Mouse (Mus musculus) kidney, embryonic 14.5 days (tissue): Measurements from ENCODE around the gene Creg2. TPM values are rescaled to one million over a fixed set of nuclear protein-coding genes. Genes with fewer than 3 reads are reported as not detected.

Source experiments
- ATAC-seq: fragments of 200-750 bp; cut with Nextera tagmentation; 2 replicates; pipeline ENCODE4 v1.8.0; 2017; ENCODE audit warnings: moderate number of reproducible peaks, mild to moderate bottlenecking, moderate TSS enrichment, moderate library complexity; ENCODE audit not compliant: low FRiP score, low TSS enrichment
- H3K27ac ChIP-seq: fragments of 300-500 bp; sonication (generic); 2 replicates; pipeline ENCODE4 v1.5.1; 2014; ENCODE audit warnings: low read depth, mild to moderate bottlenecking, low read length, moderate library complexity, mixed read lengths
- H3K27me3 ChIP-seq: fragments of 300-500 bp; sonication (generic); 2 replicates; pipeline ENCODE4 v1.6.1; 2014; ENCODE audit warnings: mild to moderate bottlenecking, low read length; ENCODE audit not compliant: control insufficient read depth, insufficient read depth
- H3K36me3 ChIP-seq: fragments of 300-500 bp; sonication (generic); 2 replicates; pipeline ENCODE4 v1.6.1; 2014; ENCODE audit warnings: low read length, mixed read lengths; ENCODE audit not compliant: control insufficient read depth, insufficient read depth
- H3K4me1 ChIP-seq: fragments of 300-500 bp; sonication (generic); 2 replicates; pipeline ENCODE4 v1.6.1; 2014; ENCODE audit warnings: low read length, mixed read lengths; ENCODE audit not compliant: control insufficient read depth, insufficient read depth
- H3K4me2 ChIP-seq: fragments of 300-500 bp; sonication (generic); replicated peaks from 2 replicates; pipeline ENCODE4 v1.6.1; 2014; ENCODE audit warnings: low read depth, mild to moderate bottlenecking, low read length
- H3K4me3 ChIP-seq: fragments of 300-500 bp; sonication (generic); 2 replicates; pipeline ENCODE4 v1.5.1; 2014; ENCODE audit warnings: mild to moderate bottlenecking, low read length
- H3K9ac ChIP-seq: fragments of 300-500 bp; sonication (generic); 2 replicates; pipeline ENCODE4 v1.6.1; 2014; ENCODE audit warnings: low read depth, mild to moderate bottlenecking, low read length, moderate library complexity
- H3K9me3 ChIP-seq: fragments of 300-500 bp; sonication (generic); 2 replicates; pipeline ENCODE4 v1.6.1; 2016; ENCODE audit warnings: low read length; ENCODE audit not compliant: control insufficient read depth
- WGBS: fragments of 180-500 bp; shearing (Covaris S2); extraction: QIAGEN DNeasy Blood & Tissue Kit; methylation state at CpG from one replicate; pipeline ENCODE4 v1.1.7; 2014; 5-methylcytosine and 5-hydroxymethylcytosine counted together
- polyA plus RNA-seq: library from polyadenylated mRNA; unstranded; fragments of >200 nt; fragmentation: Nextera tagmentation; extraction: Ambion mirVana; gene quantifications from 2 replicates; pipeline ENCODE4 v1.2.1, GENCODE M21; 2014

The Creg2 gene
- polyA plus RNA-seq, 1 experiment from 2014 or later, result not detected

- peaks cover 17% of the 10 kb centered on the region for H3K27me3 ChIP-seq
- WGBS, result 43% methylated on average over 8 of the region's 8 CpGs
- no peak overlapping the region for H3K27ac ChIP-seq
- peaks cover 5% of the 10 kb centered on the region; the same call in 1 of the 2 replicates for H3K4me1 ChIP-seq
- no peak overlapping the region for H3K9ac ChIP-seq
- no peaks in the 10 kb centered on the region for H3K9me3 ChIP-seq
- no peak overlapping the region for H3K4me3 ChIP-seq
- no peaks in the 10 kb centered on the region for H3K36me3 ChIP-seq
- no peak for ATAC-seq
- H3K4me2 ChIP-seq, result no peak overlapping the region
These were observed 5.1 kb downstream of the Creg2 start for GRCm38 (mm10) chr1:39645905-39646759.

GRCm38 (mm10) chr1:39644333-39644732, 6.9 kb downstream of the Creg2 start:
- Histone ChIP-seq H3K9ac (no peak overlapping the region), H3K36me3 (no peaks in the 10 kb centered on the region), H3K27ac (no peak overlapping the region), H3K9me3 (no peaks in the 10 kb centered on the region), H3K4me3 (no peak overlapping the region), H3K4me2 (no peak overlapping the region), H3K4me1 (no peaks in the 10 kb centered on the region; the same call in 1 of the 2 replicates), H3K27me3 (no peaks in the 10 kb centered on the region)
- ATAC-seq, result no peak
- 78% methylated on average over 1 of the region's 1 CpGs for WGBS

- 89% methylated on average over 7 of the region's 7 CpGs for WGBS
- H3K4me1 ChIP-seq, result peaks cover 1% of the 10 kb centered on the region; the same call in 1 of the 2 replicates
- no peak for ATAC-seq
- no peaks in the 10 kb centered on the region for H3K9me3 ChIP-seq
- no peak overlapping the region for H3K9ac ChIP-seq
- no peaks in the 10 kb centered on the region for H3K36me3 ChIP-seq
- no peak overlapping the region for H3K4me2 ChIP-seq
- H3K27me3 ChIP-seq, result no peaks in the 10 kb centered on the region
- no peak overlapping the region for H3K27ac ChIP-seq
- no peak overlapping the region for H3K4me3 ChIP-seq
These were observed 9.6 kb downstream of the Creg2 start for GRCm38 (mm10) chr1:39641667-39642066.

- H3K27me3 ChIP-seq, result no peaks in the 10 kb centered on the region; the same call in 1 of the 2 replicates
- no peaks in the 10 kb centered on the region for H3K36me3 ChIP-seq
- H3K4me2 ChIP-seq, result no peak overlapping the region
- no peaks in the 10 kb centered on the region for H3K9me3 ChIP-seq
- no peak overlapping the region for H3K27ac ChIP-seq
- H3K4me3 ChIP-seq, result no peak overlapping the region
- WGBS, result 61% methylated on average over 8 of the region's 8 CpGs
- ATAC-seq, result no peak
- no peak overlapping the region for H3K9ac ChIP-seq
- H3K4me1 ChIP-seq, result peaks cover 6% of the 10 kb centered on the region; the same call in 1 of the 2 replicates
These were observed 14.1 kb downstream of the Creg2 start for GRCm38 (mm10) chr1:39637139-39637538.

GRCm38 (mm10) chr1:39636660-39637059, 14.6 kb downstream of the Creg2 start:
- peak; percentile 78; the same call in 1 of the 2 replicates for ATAC-seq
- H3K27ac ChIP-seq, result no peak overlapping the region
- H3K36me3 ChIP-seq, result no peaks in the 10 kb centered on the region
- WGBS, result 3% methylated on average over 5 of the region's 5 CpGs
- H3K27me3 ChIP-seq, result no peaks in the 10 kb centered on the region; the same call in 1 of the 2 replicates
- no peak overlapping the region for H3K4me3 ChIP-seq
- H3K9ac ChIP-seq, result no peak overlapping the region
- H3K4me2 ChIP-seq, result no peak overlapping the region
- H3K4me1 ChIP-seq, result peaks cover 6% of the 10 kb centered on the region; the same call in 1 of the 2 replicates
- H3K9me3 ChIP-seq, result no peaks in the 10 kb centered on the region

DNA sequence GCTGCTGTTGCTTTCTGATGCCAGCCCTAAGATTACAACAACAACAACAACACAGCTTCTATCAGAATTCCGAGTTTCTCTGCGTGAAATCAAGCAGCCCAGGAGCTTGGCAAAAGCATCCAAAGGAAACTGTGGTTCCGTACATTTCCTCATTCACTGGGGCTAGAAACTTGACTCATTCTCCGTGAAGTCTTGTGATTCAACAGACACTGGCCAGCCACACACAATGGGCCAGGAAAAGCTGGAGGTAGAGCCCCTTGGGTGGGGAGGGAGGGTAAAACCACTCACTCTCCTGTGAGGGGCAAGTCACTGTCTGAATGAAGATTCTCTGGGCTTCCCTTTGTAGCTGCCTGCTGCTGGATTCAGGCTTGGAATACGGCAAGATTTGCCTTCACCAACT, 15.1 kb downstream of the Creg2 start:
- Histone ChIP-seq H3K4me1 (peaks cover 6% of the 10 kb centered on the region; the same call in 1 of the 2 replicates), H3K9ac (no peak overlapping the region), H3K4me3 (no peak overlapping the region), H3K27ac (no peak overlapping the region), H3K36me3 (no peaks in the 10 kb centered on the region), H3K27me3 (no peaks in the 10 kb centered on the region; the same call in 1 of the 2 replicates), H3K9me3 (no peaks in the 10 kb centered on the region), H3K4me2 (no peak overlapping the region)
- no peak for ATAC-seq
- 44% methylated on average over 5 of the region's 5 CpGs for WGBS

DNA sequence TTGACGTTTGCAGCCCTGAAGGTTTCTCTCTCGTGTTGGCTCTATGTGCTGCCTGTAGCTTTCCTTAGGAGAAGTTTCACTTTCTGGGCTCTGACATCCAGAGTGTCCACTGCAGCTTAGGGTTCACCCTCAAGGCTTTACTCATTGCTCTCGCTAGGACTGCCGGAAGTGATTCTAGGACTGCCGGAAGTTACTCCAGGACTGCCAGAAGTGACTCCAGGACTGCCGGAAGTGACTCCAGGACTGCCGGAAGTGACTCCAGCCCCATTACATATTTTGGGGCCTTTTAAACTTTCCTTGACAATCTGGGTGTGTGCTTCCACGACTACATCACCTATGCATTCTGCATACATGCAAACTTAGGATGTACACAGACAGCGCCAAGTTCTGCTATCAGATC, 22.7 kb downstream of the Creg2 start:
- Histone ChIP-seq H3K4me3 (no peak overlapping the region), H3K4me2 (no peak overlapping the region), H3K27me3 (no peaks in the 10 kb centered on the region), H3K9ac (no peak overlapping the region), H3K36me3 (no peaks in the 10 kb centered on the region), H3K4me1 (no peaks in the 10 kb centered on the region), H3K27ac (no peak overlapping the region), H3K9me3 (no peaks in the 10 kb centered on the region)
- no peak for ATAC-seq
- 86% methylated on average over 9 of the region's 9 CpGs for WGBS

DNA sequence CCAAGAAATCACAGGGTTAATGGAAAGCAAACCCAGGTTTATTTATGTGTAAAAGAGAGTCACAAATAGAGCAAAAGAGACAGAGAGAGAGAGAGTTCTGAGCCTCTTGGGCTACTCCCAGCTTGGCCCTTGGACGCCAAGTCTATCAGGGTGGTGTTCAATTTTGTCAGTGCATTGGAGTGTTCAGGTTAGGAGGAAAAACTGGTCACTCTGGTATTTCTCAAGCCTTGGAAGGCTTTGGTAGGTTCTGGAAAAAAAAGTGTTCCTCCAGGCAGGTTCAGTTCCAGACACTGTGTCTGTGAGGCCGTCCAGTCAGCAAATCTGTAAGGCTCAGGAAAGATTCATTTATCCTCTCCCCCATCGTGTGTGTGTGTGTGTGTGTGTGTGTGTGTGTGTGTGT, 25.8 kb downstream of the Creg2 start:
- no peak for ATAC-seq
- no peaks in the 10 kb centered on the region for H3K36me3 ChIP-seq
- no peaks in the 10 kb centered on the region for H3K27me3 ChIP-seq
- no peaks in the 10 kb centered on the region for H3K4me1 ChIP-seq
- H3K27ac ChIP-seq, result no peak overlapping the region
- H3K4me3 ChIP-seq, result no peak overlapping the region
- WGBS, result 45% methylated on average over 3 of the region's 3 CpGs
- no peak overlapping the region for H3K9ac ChIP-seq
- H3K4me2 ChIP-seq, result no peak overlapping the region
- no peaks in the 10 kb centered on the region for H3K9me3 ChIP-seq

DNA sequence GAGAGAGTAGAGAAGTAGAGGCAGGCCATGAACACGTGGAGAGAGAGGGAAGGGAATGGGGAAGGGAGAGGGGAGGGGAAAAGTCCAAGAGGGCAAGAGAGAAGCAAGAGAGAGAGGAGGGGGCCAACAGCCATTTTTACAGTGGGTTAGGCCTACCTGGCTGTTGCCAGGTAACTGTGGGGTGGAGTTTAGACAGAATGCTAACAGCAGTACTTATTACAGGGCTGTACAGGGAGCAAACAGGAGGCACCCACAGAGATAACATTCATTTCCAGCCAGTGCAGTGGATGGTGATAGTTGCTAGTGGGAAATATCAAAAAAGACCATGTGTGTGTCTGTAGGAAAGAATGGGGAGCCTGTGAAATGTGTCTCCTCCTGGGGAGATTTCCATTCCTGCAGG, 27.5 kb downstream of the Creg2 start:
- H3K27ac ChIP-seq, result no peak overlapping the region
- no peaks in the 10 kb centered on the region for H3K27me3 ChIP-seq
- H3K36me3 ChIP-seq, result no peaks in the 10 kb centered on the region
- H3K9me3 ChIP-seq, result no peaks in the 10 kb centered on the region
- no peak overlapping the region for H3K9ac ChIP-seq
- no peak overlapping the region for H3K4me2 ChIP-seq
- no peaks in the 10 kb centered on the region for H3K4me1 ChIP-seq
- H3K4me3 ChIP-seq, result no peak overlapping the region
- ATAC-seq, result no peak
- WGBS, result 29% methylated on average over 1 of the region's 1 CpGs
